Mouse (Mus musculus) frontal cortex, adult 2 months (tissue): Measurements from ENCODE around the gene H1fnt. TPM values are rescaled to one million over a fixed set of nuclear protein-coding genes. Genes with fewer than 3 reads are reported as not detected.

ENCODE experiments used
- DNase-seq, 2 experiments: peaks; one replicate each; pipeline ENCODE4 v3.0.0; 2022; ENCODE audit warnings: low spot score in 1 of 2; ENCODE audit errors: extremely low spot score in 1 of 2
- polyA plus RNA-seq: library from polyadenylated mRNA; depleted of rRNA; stranded (reverse); fragments of >200 nt; gene quantifications from 2 replicates; pipeline ENCODE4 v1.2.3, GENCODE M21; 2012; rRNA removed

The H1fnt gene
- not detected in 2 replicates for polyA plus RNA-seq

- DNase-seq, result no peak
Measured at GRCm38 (mm10) chr15:98257193-98257592, at the start of gene H1fnt. Gene H1fnt, minus strand, starts transcription at chr15:98257293.

GRCm38 (mm10) chr15:98295628-98296551, 38.8 kb upstream of the H1fnt start, which contains the start of gene Zfp641:
Gene Zfp641, minus strand, starts transcription at chr15:98296161.
- DNase-seq, result peak in 1 of 2 experiments; percentile 38

- no peak for DNase-seq
Measured at GRCm38 (mm10) chr15:98293651-98294050, 36.6 kb upstream of the H1fnt start.

- DNase-seq, result no peak
Measured at GRCm38 (mm10) chr15:98288566-98288965, 31.5 kb upstream of the H1fnt start.

GRCm38 (mm10) chr15:98286418-98286817, 29.3 kb upstream of the H1fnt start:
- no peak for DNase-seq

GRCm38 (mm10) chr15:98257776-98258175, 683 bp upstream of the H1fnt start:
- no peak for DNase-seq

GRCm38 (mm10) chr15:98256271-98256670, 822 bp downstream of the H1fnt start:
- no peak for DNase-seq

GRCm38 (mm10) chr15:98235442-98235841, 21.7 kb downstream of the H1fnt start:
- no peak for DNase-seq

- DNase-seq, result no peak
Measured at GRCm38 (mm10) chr15:98234350-98234749, 22.7 kb downstream of the H1fnt start, which contains the start of gene Olfr286. Gene Olfr286, minus strand, starts transcription at chr15:98234450.

- no peak for DNase-seq
Measured at GRCm38 (mm10) chr15:98226096-98226495, 31.0 kb downstream of the H1fnt start.

GRCm38 (mm10) chr15:98225610-98226009, 31.5 kb downstream of the H1fnt start:
- no peak for DNase-seq

- no peak for DNase-seq
Measured at GRCm38 (mm10) chr15:98222377-98222776, 34.7 kb downstream of the H1fnt start.

GRCm38 (mm10) chr15:98220877-98221276, 36.2 kb downstream of the H1fnt start, which contains the start of the genes Gm44579 and Olfr287:
Gene Gm44579, minus strand, starts transcription at chr15:98220977.
Gene Olfr287, minus strand, starts transcription at chr15:98221056.
- DNase-seq, result peak; percentile 3 to 12

- DNase-seq, result no peak
Measured at GRCm38 (mm10) chr15:98214130-98214529, 43.0 kb downstream of the H1fnt start.

- no peak for DNase-seq
Measured at GRCm38 (mm10) chr15:98213336-98213870, 43.7 kb downstream of the H1fnt start.

- no peak for DNase-seq
Measured at GRCm38 (mm10) chr15:98209676-98210075, 47.4 kb downstream of the H1fnt start.

Other genes starting within 250 kb of the H1fnt start
- gene Pfkm, start 164.7 kb downstream of the H1fnt start, polyA plus RNA-seq, result 329 and 345 TPM in 2 replicates
- 12.3 and 12.7 TPM in 2 replicates for gene Senp1, start 163.5 kb downstream of the H1fnt start, polyA plus RNA-seq
- gene Asb8, start 91.7 kb downstream of the H1fnt start, polyA plus RNA-seq, result 57.7 and 60.2 TPM in 2 replicates
- gene Ccdc184, start 90.1 kb downstream of the H1fnt start, polyA plus RNA-seq, result 13.0 and 14.6 TPM in 2 replicates
- gene Olfr288, start 61.8 kb downstream of the H1fnt start, polyA plus RNA-seq, result 0.29 and 0.32 TPM in 2 replicates
- gene Gm44579, start 36.3 kb downstream of the H1fnt start, polyA plus RNA-seq, result not detected in 2 replicates
- gene Olfr287, start 36.2 kb downstream of the H1fnt start, polyA plus RNA-seq, result 14.1 and 16.2 TPM in 2 replicates
- gene Olfr286, start 22.8 kb downstream of the H1fnt start, polyA plus RNA-seq, result not detected in 2 replicates
- gene Zfp641, start 38.9 kb upstream of the H1fnt start, polyA plus RNA-seq, result 11.1 and 12.3 TPM in 2 replicates
- 0.02 TPM in 1 of 2 replicates, not detected in the other for gene Olfr285, start 60.1 kb upstream of the H1fnt start, polyA plus RNA-seq
- not detected in 2 replicates for gene Olfr284, start 83.7 kb upstream of the H1fnt start, polyA plus RNA-seq
- 0.04 and 0.11 TPM in 2 replicates for gene Olfr283, start 123.7 kb upstream of the H1fnt start, polyA plus RNA-seq
- not detected in 2 replicates for gene Olfr282, start 173.9 kb upstream of the H1fnt start, polyA plus RNA-seq
- 0.02 TPM in 2 replicates for gene Olfr281, start 195.3 kb upstream of the H1fnt start, polyA plus RNA-seq
- 0.02 TPM in 1 of 2 replicates, not detected in the other for gene OR5BS1P, start 212.6 kb upstream of the H1fnt start, polyA plus RNA-seq
- gene Lalba, start 225.4 kb upstream of the H1fnt start, polyA plus RNA-seq, result not detected in 2 replicates
- gene Olfr279, start 235.1 kb upstream of the H1fnt start, polyA plus RNA-seq, result 0.29 TPM in 1 of 2 replicates, not detected in the other